Mouse (Mus musculus) megakaryocyte progenitor cell, adult 5-6 weeks (primary cell): ENCODE results near the gene Tmem205. TPM values are rescaled to one million over a fixed set of nuclear protein-coding genes. Genes with fewer than 3 reads are reported as not detected.

Source experiments
- ATAC-seq: replicated peaks from 2 replicates; pipeline ENCODE4 v1.8.0; 2016; ENCODE audit warnings: mild to moderate bottlenecking, moderate TSS enrichment, inconsistent platforms; ENCODE audit not compliant: poor library complexity
- total RNA-seq, 2 experiments: library from RNA; stranded (forward) in 1 of 2; stranded (reverse) in 1 of 2; fragments of 157-497, 149-512 nt in 1 of 2; fragments of 200-1000 nt in 1 of 2; gene quantifications; 2 replicates each; pipeline versions ENCODE4 v1.2.3 to v1.2.4; 2015 to 2017

Tmem205 gene
- total RNA-seq, 2 experiments from 2014 or later = 19.7 to 60.5 TPM

DNA sequence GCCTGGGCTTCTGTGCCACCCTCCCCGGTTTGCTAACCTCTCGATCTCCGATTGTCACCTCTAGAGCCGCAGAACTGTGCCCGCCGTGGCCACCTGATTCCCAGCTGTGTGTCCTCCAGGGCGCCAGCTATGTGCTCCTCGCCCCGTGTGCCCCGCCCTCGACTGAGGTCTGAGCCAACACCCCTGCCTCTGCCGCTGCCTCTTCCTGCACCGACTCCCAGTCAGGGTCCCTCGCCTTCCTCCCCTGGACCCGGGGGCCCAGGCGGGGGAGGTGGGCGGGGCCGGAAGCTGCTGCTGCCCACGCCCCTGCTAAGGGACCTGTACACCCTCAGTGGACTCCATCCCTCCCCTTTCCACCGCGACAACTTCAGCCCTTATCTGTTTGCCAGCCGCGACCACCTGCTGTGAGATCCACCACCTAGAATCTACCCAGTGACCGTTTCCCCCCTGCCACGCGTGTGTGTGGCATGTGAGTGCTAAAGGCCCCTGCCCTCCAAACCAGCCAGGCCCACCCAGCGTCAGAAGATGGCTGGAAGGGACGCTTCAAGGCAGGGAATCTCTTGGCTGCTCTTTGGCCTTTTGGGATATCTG, 20.3 kb upstream of the Tmem205 start:
- peak; percentile 65 for ATAC-seq

DNA sequence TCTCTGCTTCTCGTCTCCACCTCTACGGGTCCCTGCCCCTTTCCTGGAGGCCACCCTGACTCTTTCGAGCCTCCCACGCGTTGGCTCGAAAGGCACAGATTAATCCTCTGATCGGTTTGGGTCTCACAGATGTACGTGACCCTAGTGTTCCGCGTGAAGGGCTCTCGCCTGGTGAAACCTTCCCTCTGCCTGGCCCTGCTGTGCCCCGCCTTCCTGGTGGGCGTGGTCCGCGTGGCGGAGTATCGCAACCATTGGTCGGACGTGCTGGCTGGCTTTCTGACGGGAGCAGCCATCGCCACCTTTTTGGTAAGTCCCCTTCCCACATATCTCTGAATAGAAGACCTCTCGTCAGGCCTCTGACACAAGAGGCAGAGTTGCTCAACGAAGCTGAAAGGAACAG, 16.9 kb upstream of the Tmem205 start:
- peak; percentile 41 for ATAC-seq

DNA sequence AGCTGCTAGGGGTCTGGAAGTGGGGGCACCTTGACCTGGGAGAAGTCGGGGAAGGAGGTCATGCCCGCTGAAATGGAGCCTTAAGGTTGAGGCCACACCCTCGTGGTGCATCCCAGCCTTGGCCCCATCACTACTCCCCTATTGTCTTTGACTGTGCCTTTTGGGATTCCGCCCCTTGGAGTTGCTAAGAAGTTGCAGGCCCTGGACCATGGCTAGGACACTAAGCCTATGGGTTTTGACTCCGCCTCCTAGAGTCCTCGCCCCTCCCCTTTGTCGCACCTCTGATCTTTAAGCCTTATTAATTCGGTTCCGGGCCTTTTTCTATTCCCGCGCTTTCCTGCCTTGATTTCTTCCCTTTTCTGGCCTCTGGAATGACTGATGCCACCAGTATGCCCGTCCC, 16.3 kb upstream of the Tmem205 start:
- ATAC-seq = no peak

DNA sequence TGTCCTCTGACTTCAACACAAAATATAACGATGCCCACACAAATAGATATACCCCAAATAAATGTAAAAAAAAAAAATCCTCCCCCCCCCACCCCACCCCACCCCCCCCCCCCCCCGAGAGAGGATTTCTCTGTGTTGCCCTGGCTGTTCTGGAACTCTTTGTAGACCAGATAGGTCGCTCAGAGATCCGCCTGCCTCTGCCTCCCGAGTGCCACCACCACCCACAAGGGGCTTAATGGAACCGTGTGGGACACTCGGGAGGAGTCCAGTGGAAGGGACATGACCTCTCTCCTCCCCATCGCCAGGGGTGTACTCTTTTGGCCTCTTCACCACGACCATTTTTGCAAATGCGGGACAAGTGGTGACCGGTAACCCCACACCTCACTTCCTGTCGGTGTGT, 15.7 kb upstream of the Tmem205 start:
- no peak for ATAC-seq

DNA sequence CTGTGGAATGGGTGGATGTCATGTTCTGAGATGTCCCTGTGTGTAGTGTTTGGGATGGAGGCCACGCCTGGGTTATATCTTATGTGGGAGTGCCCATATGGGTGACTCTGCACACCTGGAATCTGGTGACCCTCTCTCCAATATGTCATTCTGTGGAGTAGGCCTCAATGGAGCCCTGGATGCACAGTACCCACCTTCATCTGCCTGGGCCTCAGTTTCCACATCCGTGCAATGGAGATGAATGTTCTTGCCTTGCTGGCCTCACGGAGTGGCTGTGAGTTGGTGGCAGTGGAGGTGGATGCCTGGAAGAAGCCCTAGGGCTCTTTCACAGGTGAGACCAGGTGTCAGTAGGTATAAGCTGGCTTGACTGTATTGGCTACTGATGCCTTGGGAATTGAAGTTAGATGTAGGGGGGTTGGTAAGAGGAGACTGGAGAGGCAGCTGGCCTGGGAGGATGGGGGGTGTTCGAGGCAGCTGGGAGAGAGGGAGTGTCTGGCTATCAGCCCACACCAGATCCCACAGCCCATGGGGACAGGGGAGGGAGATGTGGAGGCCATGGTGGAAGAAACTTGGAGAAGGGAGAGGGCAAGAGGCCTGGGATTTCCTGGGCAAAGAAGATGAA, 11.0 kb upstream of the Tmem205 start:
- no peak for ATAC-seq

DNA sequence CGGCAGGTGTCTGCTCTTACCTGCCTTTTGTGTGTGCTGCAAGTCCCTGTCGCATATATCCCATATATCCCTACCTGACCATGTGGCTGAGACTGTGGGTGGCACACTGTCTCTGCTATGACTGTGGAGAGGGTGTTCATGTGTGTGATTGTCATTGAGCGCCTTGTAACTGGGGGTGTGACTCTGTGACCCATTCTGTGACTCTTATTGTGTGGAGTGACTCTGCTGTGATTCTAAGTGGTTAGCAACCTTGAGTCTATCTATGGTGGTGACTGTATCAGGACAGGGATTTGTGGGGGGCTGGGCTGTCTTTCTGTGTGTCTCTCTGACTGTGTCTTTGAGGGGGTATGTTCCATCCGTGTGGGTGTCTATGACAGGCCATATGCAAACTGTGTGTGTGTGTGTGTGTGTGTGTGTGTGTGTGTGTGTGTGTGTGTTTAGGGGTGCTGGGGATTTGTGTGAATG, 10.4 kb upstream of the Tmem205 start:
- no peak for ATAC-seq

DNA sequence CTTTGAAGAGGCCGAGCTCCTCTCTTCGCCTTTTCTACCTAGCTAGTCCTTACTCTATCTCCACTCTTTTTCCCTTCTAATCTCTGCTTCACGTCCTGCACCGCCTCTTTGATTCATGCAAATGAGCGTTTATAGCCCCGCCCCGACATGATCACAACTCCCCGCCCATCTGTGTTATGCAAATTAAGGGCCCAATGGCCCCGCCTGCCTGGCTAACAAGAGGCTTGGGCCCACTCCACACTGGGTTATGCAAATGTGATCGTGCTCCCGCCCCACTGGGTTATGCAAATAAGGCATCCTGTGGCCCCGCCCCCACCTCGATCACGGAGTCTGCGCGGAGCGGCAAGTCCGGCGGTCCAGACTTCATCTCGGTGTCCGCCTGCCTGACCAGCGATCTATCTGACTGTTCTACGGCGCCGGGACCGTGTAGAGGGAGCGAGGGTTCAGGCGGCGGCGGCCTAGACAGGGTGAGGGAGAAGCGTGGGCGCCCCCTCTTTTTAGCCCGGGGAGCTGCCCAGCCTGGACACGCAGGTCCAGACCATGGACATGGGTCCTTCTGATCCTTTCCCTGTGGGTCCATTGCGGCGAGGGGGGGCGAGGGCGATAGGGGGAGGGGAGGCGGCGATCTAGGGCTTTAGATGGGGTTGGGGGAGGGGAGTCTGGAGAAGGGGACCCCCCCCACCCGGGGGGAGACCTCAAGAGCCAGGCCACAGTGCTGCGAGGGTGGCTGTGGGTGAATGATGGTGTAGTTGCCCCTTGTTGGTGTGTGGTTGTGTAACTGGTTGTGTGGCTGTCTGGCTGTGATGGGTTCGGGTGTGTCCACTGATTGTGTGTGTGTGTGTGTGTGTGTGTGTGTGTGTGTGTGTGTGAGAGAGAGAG, 9.6 kb upstream of the Tmem205 start, which contains the start of gene Plppr2:
TSS of gene Plppr2 (plus strand) at position 342 of the 879 bp plus-strand sequence.
- peak; percentile 97 for ATAC-seq

DNA sequence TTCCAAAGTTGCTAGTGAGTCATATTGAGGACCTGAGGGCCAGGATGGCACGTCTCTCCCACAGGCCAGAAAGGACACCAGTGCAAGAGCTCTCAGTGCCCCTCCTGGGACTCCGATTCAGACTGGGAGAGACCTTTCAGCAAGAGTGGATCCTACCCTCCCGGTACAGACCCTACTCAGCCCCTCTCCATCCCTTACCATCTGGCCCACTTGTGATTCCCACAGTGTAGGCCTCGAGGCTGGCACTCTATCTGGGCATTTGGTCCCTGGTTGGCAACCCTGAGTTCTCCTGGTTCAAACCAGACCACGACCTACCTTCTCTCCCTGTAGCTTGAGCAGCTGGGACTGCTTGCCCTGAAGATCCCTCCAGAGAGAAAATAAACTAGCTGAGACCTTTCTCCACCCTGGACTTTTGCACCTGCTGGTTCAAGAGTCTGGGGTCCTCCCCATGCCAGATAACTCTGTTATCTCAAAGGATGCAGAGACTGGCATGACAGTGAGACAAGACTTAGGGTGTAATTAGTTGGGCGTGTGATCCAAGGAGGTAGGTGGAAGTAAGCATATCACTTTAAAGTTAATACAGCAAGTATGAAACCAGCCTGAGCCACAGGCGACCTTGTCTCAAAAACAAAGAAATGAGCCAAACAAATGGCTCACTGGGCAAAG, 8.2 kb upstream of the Tmem205 start:
- no peak for ATAC-seq

DNA sequence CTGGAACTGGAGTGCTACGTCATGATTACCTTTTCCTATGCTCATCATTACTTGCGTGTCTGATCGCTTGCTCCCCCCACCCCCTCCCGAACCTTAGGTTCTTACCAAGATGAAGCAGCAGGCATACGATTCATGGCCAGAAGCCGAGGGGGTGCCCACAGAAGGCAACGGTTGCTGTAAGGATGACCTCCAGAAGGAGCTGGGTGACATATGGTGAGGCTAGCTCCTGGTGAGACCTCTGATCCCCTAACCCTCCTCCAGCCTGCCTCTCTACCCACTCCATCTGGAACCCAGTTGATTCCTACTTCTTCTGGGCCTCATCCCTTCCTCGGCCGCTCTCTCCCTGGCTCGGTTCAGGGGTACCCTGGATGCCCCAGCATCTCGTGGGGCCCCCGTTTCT, 6.7 kb upstream of the Tmem205 start:
- ATAC-seq = no peak

DNA sequence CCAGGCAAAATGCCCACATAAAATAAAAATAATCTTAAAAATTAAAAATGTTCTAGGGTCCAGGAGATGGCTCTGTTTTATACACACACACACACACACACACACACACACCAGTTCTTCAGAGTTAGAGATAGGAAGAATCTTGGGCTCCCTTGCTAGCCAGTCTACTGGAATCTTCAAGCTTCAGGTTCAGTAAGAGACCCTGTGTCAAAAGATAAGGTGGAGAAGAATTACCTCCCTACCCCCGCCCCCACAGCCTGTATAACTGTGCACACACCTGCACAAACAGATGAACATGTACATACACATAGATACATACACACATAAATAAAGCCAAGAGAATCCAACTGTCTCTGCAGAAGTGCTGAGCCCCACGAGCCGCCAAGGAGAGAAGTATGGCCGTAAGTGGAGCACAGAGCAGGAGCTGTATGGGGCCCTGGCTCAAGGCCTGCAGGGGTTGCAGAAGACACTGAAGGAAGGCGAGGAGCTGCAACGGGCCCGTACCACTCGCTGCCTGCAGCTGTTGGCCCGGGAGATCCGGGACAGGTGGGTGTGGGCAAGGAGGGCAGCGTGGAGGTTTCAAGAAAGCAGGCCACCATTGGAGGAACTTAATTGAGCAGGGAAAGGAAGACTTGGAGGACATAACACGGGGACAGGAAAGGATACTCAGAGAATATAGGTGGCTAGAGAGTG, 5.2 kb upstream of the Tmem205 start:
- no peak for ATAC-seq

DNA sequence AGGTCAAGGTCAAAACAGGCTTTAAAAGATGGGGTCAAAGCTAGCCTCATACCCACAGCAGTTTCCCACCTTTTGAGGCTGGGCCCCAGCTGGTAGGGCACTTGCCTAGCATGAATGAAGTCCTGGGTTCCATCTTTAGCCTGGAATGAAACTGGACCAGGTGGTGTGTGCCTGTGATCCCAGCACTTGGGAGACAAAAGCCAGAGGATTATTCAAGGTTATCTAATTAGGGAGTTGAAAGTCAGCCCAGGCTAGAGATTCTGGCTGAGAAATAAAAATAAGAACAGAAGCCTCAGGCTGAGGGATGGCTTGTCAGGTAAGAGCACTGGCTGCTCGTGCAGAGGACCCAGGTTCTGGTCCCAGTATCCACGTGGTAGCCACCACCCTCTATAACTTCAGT, 4.7 kb upstream of the Tmem205 start:
- ATAC-seq = no peak

DNA sequence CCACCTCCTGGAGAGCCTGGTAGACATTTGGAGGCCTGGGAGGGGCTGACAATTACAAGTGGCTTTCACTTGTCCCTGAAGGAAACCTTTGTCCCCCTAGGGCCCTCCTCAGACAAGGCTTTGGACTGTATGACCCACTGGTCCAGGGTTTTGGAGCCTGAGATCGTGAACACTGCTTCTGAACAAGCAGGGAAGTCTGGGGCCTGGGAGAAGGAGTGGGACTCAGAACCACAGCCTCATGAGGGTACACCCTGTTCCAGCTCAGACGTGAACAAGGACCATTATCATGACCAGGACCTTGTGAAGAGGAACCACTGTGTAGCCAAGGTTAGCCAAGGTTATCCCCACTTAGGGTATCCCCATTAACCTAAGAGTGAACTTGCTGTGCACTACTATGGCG, 1.9 kb upstream of the Tmem205 start:
- ATAC-seq = no peak

DNA sequence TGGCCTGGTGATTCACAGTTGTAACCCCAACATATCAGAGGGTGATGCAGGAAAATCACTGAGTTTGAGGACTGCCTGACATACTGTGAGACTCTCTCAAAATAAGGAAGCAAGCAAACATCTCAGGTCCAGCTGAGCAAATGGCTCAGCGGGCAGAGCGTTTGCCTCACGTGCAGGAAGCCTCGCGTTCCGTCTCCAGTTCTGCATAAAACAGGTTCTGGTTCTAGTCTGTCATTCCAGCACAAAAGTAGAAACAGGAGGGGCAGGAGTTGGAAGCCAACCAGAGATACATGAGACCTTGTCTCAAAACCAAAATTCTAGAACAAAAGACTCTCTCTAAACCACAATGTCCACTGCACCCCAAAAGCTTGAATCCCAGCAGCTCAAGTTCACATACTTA, 572 bp downstream of the Tmem205 start:
- 0 out of 2 replicates have a peak, but pooled peaks have one; percentile 7 for ATAC-seq

DNA sequence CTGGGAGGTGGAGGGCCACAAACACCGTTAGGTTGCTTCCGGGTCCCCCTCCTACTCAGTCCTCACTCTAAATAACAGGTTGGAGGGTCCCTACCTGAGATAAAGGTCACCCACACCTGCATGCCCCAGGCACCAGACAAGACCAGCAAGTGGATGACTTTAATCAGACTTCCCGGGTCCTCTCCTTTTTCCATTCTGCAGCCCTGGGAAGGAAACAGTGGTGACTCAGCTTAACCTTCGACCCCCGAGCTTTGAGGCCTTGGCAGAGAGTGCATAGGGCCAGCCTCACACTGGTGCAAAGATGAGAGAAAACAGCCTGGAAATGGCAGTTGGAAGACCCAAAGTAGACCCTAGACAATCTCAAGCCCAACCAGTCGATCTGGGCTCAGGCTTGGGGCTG, 1.2 kb downstream of the Tmem205 start:
- no peak for ATAC-seq

DNA sequence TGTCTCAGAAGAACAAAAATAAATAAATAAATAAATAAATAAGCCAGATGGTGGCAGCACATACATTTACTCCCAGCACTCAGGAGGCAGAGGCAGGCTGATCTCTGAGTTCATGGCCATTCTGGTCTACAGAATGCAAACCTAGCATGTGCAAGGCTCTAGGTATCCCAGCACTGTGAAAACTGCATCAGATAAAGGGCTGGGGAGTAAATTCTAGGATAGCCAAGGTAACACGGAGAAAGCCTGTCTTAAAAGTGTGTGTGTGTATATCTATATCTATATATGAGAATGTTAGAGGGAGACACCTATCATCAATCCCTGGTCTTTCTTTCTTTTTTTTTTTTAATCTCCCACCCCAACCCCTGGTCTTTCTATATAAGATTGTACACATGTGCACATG, 1.9 kb downstream of the Tmem205 start:
- ATAC-seq = no peak

DNA sequence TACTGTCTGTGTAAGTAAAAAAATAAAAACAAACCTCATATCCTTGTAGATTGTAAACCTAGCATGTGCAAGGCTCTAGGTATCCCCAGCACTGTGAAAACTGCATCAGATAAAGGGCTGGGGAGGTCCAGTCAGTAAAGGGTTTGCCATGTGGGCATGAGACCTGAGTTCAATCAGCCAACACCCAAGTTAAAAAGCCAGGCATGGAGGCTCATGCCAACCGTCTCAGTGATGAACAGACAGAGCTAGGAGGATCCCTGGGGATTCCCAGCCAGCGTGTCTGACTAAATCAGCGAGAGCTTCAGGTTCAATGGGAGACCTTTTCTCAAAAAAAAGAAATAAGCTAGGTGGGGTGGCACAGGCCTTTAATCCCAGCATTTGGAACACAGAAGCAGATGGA, 2.3 kb downstream of the Tmem205 start:
- no peak for ATAC-seq

DNA sequence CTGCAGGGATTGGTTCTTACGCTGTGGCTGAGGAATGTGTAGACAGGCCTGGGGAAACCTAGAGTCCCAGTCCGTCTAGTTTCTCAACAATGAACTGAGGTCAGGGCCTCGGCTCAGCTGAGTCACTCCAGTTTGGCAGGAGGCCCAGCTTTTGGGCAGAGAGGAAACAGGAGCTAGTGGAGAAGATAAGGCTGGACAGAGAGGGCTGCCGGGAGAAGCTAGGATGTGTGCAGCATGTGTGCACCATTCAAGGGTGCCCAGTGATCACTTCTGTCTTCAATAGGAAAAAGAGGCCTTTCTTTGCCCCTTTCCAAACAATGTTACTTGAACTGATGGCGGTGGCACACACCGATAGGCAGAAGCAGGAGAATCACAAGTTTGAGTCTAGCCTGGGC, 3.3 kb downstream of the Tmem205 start:
- ATAC-seq = peak; percentile 74

DNA sequence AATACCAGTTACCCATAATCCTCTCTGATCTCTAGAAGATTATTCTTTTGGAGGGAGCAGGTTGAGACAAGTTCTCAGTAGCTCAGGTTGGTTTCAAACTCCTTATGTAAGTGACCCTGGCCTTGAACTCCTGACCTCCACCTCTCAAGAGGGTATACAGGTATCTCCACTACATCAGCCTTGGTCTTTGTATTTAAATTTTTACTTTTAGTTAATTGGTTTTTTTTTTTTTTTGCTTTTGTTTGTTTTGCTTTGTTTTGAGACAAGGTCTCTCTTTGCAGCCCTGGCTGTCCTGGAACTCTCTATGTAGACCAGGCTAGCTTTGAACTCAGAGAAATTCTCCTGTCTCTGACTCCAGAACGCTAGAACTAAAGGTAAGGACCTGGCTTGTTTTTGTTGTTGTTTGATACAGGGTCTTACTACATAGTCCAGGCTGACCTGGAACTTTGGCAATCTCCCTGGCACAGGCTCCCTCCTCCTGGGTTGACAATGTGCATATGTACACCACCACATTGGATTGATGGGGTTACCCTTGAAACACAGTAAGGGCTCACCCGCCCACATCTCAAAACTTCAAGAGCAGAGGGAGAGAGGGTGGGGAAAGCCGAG, 3.8 kb downstream of the Tmem205 start:
- no peak for ATAC-seq

DNA sequence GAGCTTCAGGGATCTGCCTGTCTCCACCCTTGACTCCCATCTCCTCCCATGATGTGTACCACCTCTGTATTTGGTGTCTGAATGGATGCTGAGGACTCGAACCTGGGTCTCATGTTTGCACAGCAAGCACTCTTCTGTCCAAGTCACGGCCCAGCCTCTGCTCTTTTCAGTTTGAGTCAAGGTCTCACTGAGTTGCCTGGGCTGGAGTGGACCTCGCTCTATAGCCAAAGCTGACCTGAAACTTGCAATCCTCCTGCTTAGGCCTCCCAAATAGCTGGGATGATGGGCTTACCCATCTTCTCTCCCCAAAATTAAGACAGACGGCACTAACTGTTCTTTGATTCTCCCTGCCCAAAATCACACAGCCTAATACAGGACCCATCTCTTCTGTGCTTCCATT, 4.3 kb downstream of the Tmem205 start:
- no peak for ATAC-seq

DNA sequence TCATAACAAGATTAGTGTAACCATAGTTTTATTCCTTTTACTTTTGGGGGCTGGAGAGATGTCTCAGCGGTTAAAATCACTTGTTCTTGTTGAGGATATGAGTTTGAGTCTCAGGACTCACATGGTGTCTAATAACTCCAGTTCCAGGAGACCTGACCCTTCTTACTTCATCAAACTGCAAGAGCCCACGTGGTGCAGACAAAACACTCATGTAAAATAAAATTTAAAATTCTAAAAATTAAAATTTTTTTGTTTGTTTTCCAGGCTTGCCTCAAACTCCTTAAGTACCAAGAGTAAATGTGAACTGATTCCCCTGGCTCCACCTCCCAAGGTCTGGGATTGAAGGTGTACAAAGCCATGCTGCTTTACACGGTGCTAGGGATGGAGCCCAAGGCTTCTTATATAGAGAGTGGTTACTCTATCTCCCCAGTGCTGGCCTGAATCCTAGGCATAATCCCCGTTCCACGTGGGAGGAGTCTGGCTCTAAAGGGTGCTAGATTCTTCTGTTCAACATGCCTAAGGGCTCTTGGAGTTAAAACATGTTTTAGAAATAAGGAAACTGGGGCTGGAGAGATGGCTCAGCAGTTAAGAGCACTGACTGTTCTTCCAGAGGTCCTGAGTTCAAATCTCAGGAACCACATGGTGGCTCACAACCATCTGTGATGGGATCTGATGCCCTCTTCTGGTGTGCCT, 8.5 kb downstream of the Tmem205 start:
- ATAC-seq = no peak
